Mouse (Mus musculus) stomach, embryonic 14.5 days (tissue): Measurements from ENCODE around the gene Iffo1. TPM values are rescaled to one million over a fixed set of nuclear protein-coding genes. Genes with fewer than 3 reads are reported as not detected.

Source experiments
- ATAC-seq: fragments of 200-750 bp; cut with Nextera tagmentation; 2 replicates; pipeline ENCODE4 v1.8.0; 2017; ENCODE audit warnings: low read depth, moderate TSS enrichment; ENCODE audit not compliant: insufficient number of reproducible peaks, insufficient read depth, low FRiP score
- H3K27ac ChIP-seq: fragments of 300-500 bp; sonication (generic); 2 replicates; pipeline ENCODE4 v1.5.1; 2014; ENCODE audit warnings: mild to moderate bottlenecking, low read length, moderate library complexity, mixed read lengths
- H3K27me3 ChIP-seq: fragments of 300-500 bp; sonication (generic); 2 replicates; pipeline ENCODE4 v1.6.1; 2014; ENCODE audit warnings: low read length, control low read depth, mixed read lengths; ENCODE audit not compliant: control insufficient read depth, insufficient read depth
- H3K36me3 ChIP-seq: fragments of 300-500 bp; sonication (generic); 2 replicates; pipeline ENCODE4 v1.6.1; 2014; ENCODE audit warnings: mild to moderate bottlenecking, control low read depth, low read length, moderate library complexity, mixed read lengths; ENCODE audit not compliant: control insufficient read depth, insufficient read depth
- H3K4me1 ChIP-seq: fragments of 300-500 bp; sonication (generic); 2 replicates; pipeline ENCODE4 v1.6.1; 2014; ENCODE audit warnings: low read length, control low read depth, mixed read lengths; ENCODE audit not compliant: control insufficient read depth, insufficient read depth
- H3K4me2 ChIP-seq: fragments of 300-500 bp; sonication (generic); replicated peaks from 2 replicates; pipeline ENCODE4 v1.6.1; 2014; ENCODE audit warnings: low read depth, low read length, control low read depth
- H3K4me3 ChIP-seq: fragments of 300-500 bp; sonication (generic); 2 replicates; pipeline ENCODE4 v1.5.1; 2014; ENCODE audit warnings: low read depth, low read length, control low read depth
- H3K9ac ChIP-seq: fragments of 300-500 bp; sonication (generic); replicated peaks from 2 replicates; pipeline ENCODE4 v1.6.1; 2014; ENCODE audit warnings: low read depth, mild to moderate bottlenecking, control low read depth, low read length, moderate library complexity, mixed read lengths
- H3K9me3 ChIP-seq: fragments of 300-500 bp; sonication (generic); 2 replicates; pipeline ENCODE4 v1.6.1; 2016; ENCODE audit warnings: low read depth, low read length, control low read depth; ENCODE audit not compliant: control insufficient read depth
- WGBS: fragments of 180-500 bp; shearing (Covaris S2); extraction: QIAGEN DNeasy Blood & Tissue Kit; methylation state at CpG from one replicate; pipeline ENCODE4 v1.1.7; 2014; 5-methylcytosine and 5-hydroxymethylcytosine counted together
- microRNA-seq: library from miRNA; unstranded; fragments of <30 nt; microRNA quantifications from one replicate; pipeline ENCODE4, GENCODE M21; 2016
- polyA plus RNA-seq: library from polyadenylated mRNA; unstranded; fragments of >200 nt; fragmentation: Nextera tagmentation; extraction: Ambion mirVana; gene quantifications from 2 replicates; pipeline ENCODE4 v1.2.1, GENCODE M21; 2014

Iffo1 gene
- polyA plus RNA-seq, 1 experiment from 2014 or later: 7.4 TPM

DNA sequence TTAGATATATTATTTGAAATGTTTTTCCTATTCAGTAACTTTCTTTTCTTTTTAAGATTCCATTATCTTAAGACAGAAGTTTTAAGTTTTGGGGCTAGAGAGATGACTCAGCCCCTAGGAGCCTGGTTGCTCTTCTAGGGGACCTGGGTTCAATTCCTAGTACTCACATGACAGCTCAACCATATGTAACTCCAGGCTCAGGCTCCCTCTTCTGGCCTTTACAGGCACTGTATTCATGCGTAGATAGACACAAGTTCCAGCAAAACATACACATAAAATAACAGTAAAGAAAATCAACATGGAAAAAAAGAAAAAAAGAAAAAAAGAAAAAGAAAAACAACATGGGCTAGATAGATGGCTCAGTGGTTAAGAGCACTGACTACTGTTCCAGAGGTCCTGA lies 65.4 kb downstream of the Iffo1 start:
- Histone ChIP-seq H3K4me3 (no peak overlapping the region), H3K36me3 (no peaks in the 10 kb centered on the region), H3K4me1 (no peaks in the 10 kb centered on the region), H3K27me3 (no peaks in the 10 kb centered on the region), H3K9me3 (no peaks in the 10 kb centered on the region), H3K27ac (no peak overlapping the region), H3K9ac (no peak overlapping the region), H3K4me2 (no peak overlapping the region)
- WGBS: 90% methylated on average over 1 of the region's 1 CpGs
- no peak for ATAC-seq

Small RNA genes lying within 50 kb of the gene (microRNA-seq; reads per million reads assigned to microRNA genes)
- gene Mir3098 (not detected), gene Mir7045 (not detected)

Other genes with a start within 250 kb of the Iffo1 start
- 1.3 and 1.5 TPM in 2 replicates for gene Lag3, start 233.5 kb upstream of the Iffo1 start, polyA plus RNA-seq
- gene Ptms, start 225.1 kb upstream of the Iffo1 start, polyA plus RNA-seq: 320 TPM in 2 replicates
- gene Mlf2, start 213.9 kb upstream of the Iffo1 start, polyA plus RNA-seq: 341 and 354 TPM in 2 replicates
- 139 and 141 TPM in 2 replicates for gene Cops7a, start 179.7 kb upstream of the Iffo1 start, polyA plus RNA-seq
- gene Pianp, start 148.5 kb upstream of the Iffo1 start, polyA plus RNA-seq: 4.4 and 6.0 TPM in 2 replicates
- gene Zfp384, start 136.1 kb upstream of the Iffo1 start, polyA plus RNA-seq: 15.1 and 15.7 TPM in 2 replicates
- 118 and 119 TPM in 2 replicates for gene Ing4, start 105.5 kb upstream of the Iffo1 start, polyA plus RNA-seq
- 15.8 and 18.6 TPM in 2 replicates for gene Acrbp, start 95.6 kb upstream of the Iffo1 start, polyA plus RNA-seq
- 1.2 and 2.1 TPM in 2 replicates for gene Lpar5, start 77.3 kb upstream of the Iffo1 start, polyA plus RNA-seq
- 70.9 and 78.7 TPM in 2 replicates for gene Chd4, start 49.3 kb upstream of the Iffo1 start, polyA plus RNA-seq
- 52.3 and 55.4 TPM in 2 replicates for gene Nop2, start 13.3 kb upstream of the Iffo1 start, polyA plus RNA-seq
- 1,945 and 1,966 TPM in 2 replicates for gene Gapdh, start 21.2 kb downstream of the Iffo1 start, polyA plus RNA-seq
- gene Ncapd2, start 46.5 kb downstream of the Iffo1 start, polyA plus RNA-seq: 107 and 109 TPM in 2 replicates
- gene Mrpl51, start 46.6 kb downstream of the Iffo1 start, polyA plus RNA-seq: 193 and 202 TPM in 2 replicates
- gene Vamp1, start 70.3 kb downstream of the Iffo1 start, polyA plus RNA-seq: 3.4 and 3.7 TPM in 2 replicates
- gene Tapbpl, start 86.6 kb downstream of the Iffo1 start, polyA plus RNA-seq: 4.7 and 5.2 TPM in 2 replicates
- gene Cd27, start 91.8 kb downstream of the Iffo1 start, polyA plus RNA-seq: 2.3 and 3.1 TPM in 2 replicates
- 0.17 TPM in 1 of 2 replicates, not detected in the other for gene Tuba3a, start 140.8 kb downstream of the Iffo1 start, polyA plus RNA-seq
- 55.1 and 62.6 TPM in 2 replicates for gene Ltbr, start 168.6 kb downstream of the Iffo1 start, polyA plus RNA-seq
- 1.3 and 2.6 TPM in 2 replicates for gene Scnn1a, start 175.4 kb downstream of the Iffo1 start, polyA plus RNA-seq
- gene Tnfrsf1a, start 204.1 kb downstream of the Iffo1 start, polyA plus RNA-seq: 64.2 and 69.9 TPM in 2 replicates
- 1.7 and 2.1 TPM in 2 replicates for gene Plekhg6, start 235.6 kb downstream of the Iffo1 start, polyA plus RNA-seq